Mouse (Mus musculus): ENCODE data around the gene Tusc2. TPM values are rescaled to one million over a fixed set of nuclear protein-coding genes. Genes with fewer than 3 reads are reported as not detected.

Gene Tusc2
- polyA plus RNA-seq, 1 experiment, result 23.3 TPM

- Histone ChIP-seq H3K9me3 (no peaks in the 10 kb centered on the region), H3K4me1 (peaks cover 74% of the 10 kb centered on the region), H3K36me3 (replicated peaks; ENCODE audit: low read length) (peaks cover 51% of the 10 kb centered on the region), H3K27me3 (replicated peaks) (no peaks in the 10 kb centered on the region), H3K4me3 (replicated peaks) (no peak overlapping the region)
- no peak for TF ChIP-seq FLI1 (IDR thresholded peaks at IDR 0.05; ENCODE audit: low read length)
- no peak for TF ChIP-seq GATA1 (IDR thresholded peaks at IDR 0.05; ENCODE audit: borderline replicate concordance, low read length)
Observed at GRCm38 (mm10) chr9:107543299-107543698, 19.8 kb upstream of the Tusc2 start.

GRCm38 (mm10) chr9:107544196-107544700 is 18.8 kb upstream of the Tusc2 start:
- H3K9me3 ChIP-seq, result no peaks in the 10 kb centered on the region
- peaks cover 42% of the 10 kb centered on the region for H3K36me3 ChIP-seq (replicated peaks; ENCODE audit: low read length)
- no peak overlapping the region for H3K4me3 ChIP-seq (replicated peaks)
- H3K4me1 ChIP-seq, result peaks cover 78% of the 10 kb centered on the region
- peaks cover 3% of the 10 kb centered on the region for H3K27me3 ChIP-seq (replicated peaks)
- TF ChIP-seq FLI1 (IDR thresholded peaks at IDR 0.05; ENCODE audit: low read length), result no peak

- H3K4me3 ChIP-seq (replicated peaks), result no peak overlapping the region
- peaks cover 8% of the 10 kb centered on the region for H3K27me3 ChIP-seq (replicated peaks)
- peaks cover 80% of the 10 kb centered on the region for H3K4me1 ChIP-seq
- no peak for TF ChIP-seq GATA1 (IDR thresholded peaks at IDR 0.05; ENCODE audit: borderline replicate concordance, low read length)
- no peaks in the 10 kb centered on the region for H3K9me3 ChIP-seq
- peaks cover 37% of the 10 kb centered on the region for H3K36me3 ChIP-seq (replicated peaks; ENCODE audit: low read length)
Observed at GRCm38 (mm10) chr9:107544729-107545128, 18.3 kb upstream of the Tusc2 start.

GRCm38 (mm10) chr9:107545199-107545598 is 17.9 kb upstream of the Tusc2 start:
- Histone ChIP-seq H3K27me3 (replicated peaks) (peaks cover 8% of the 10 kb centered on the region), H3K4me1 (peaks cover 79% of the 10 kb centered on the region), H3K9me3 (no peaks in the 10 kb centered on the region), H3K36me3 (replicated peaks; ENCODE audit: low read length) (peaks cover 32% of the 10 kb centered on the region), H3K4me3 (replicated peaks) (peak overlapping the region; percentile 40)
- no peak for TF ChIP-seq FLI1 (IDR thresholded peaks at IDR 0.05; ENCODE audit: low read length)
- no peak for TF ChIP-seq GATA1 (IDR thresholded peaks at IDR 0.05; ENCODE audit: borderline replicate concordance, low read length)

GRCm38 (mm10) chr9:107545602-107546001 is 17.5 kb upstream of the Tusc2 start:
- TF ChIP-seq FLI1 (IDR thresholded peaks at IDR 0.05; ENCODE audit: low read length) (no peak), GATA1 (IDR thresholded peaks at IDR 0.05; ENCODE audit: borderline replicate concordance, low read length) (no peak)
- peaks cover 28% of the 10 kb centered on the region for H3K36me3 ChIP-seq (replicated peaks; ENCODE audit: low read length)
- peak overlapping the region; percentile 40 for H3K4me3 ChIP-seq (replicated peaks)
- H3K27me3 ChIP-seq (replicated peaks), result peaks cover 8% of the 10 kb centered on the region
- H3K4me1 ChIP-seq, result peaks cover 79% of the 10 kb centered on the region
- H3K9me3 ChIP-seq, result no peaks in the 10 kb centered on the region

- H3K36me3 ChIP-seq (replicated peaks; ENCODE audit: low read length), result peaks cover 28% of the 10 kb centered on the region
- H3K4me1 ChIP-seq, result peaks cover 82% of the 10 kb centered on the region
- TF ChIP-seq GATA1 (IDR thresholded peaks at IDR 0.05; ENCODE audit: borderline replicate concordance, low read length) (no peak), FLI1 (IDR thresholded peaks at IDR 0.05; ENCODE audit: low read length) (no peak)
- H3K9me3 ChIP-seq, result no peaks in the 10 kb centered on the region
- peak within 1 kb of the TSS; percentile 85 for H3K4me3 ChIP-seq (replicated peaks)
- peaks cover 8% of the 10 kb centered on the region for H3K27me3 ChIP-seq (replicated peaks)
Observed at GRCm38 (mm10) chr9:107547026-107547425, 16.0 kb upstream of the Tusc2 start, which contains the start of gene Zmynd10. Gene Zmynd10 (plus strand): TSS chr9:107547298.

GRCm38 (mm10) chr9:107547957-107548356 is 15.1 kb upstream of the Tusc2 start:
- Histone ChIP-seq H3K36me3 (replicated peaks; ENCODE audit: low read length) (peaks cover 28% of the 10 kb centered on the region), H3K4me1 (peaks cover 82% of the 10 kb centered on the region), H3K27me3 (replicated peaks) (peaks cover 8% of the 10 kb centered on the region), H3K4me3 (replicated peaks) (peak overlapping the region; percentile 85), H3K9me3 (no peaks in the 10 kb centered on the region)
- TF ChIP-seq GATA1 (IDR thresholded peaks at IDR 0.05; ENCODE audit: borderline replicate concordance, low read length) (no peak), FLI1 (IDR thresholded peaks at IDR 0.05; ENCODE audit: low read length) (no peak)

GRCm38 (mm10) chr9:107548820-107549219 is 14.2 kb upstream of the Tusc2 start:
- H3K27me3 ChIP-seq (replicated peaks), result peaks cover 8% of the 10 kb centered on the region
- no peak overlapping the region for H3K4me3 ChIP-seq (replicated peaks)
- TF ChIP-seq GATA1 (IDR thresholded peaks at IDR 0.05; ENCODE audit: borderline replicate concordance, low read length) (no peak), FLI1 (IDR thresholded peaks at IDR 0.05; ENCODE audit: low read length) (no peak)
- H3K36me3 ChIP-seq (replicated peaks; ENCODE audit: low read length), result peaks cover 23% of the 10 kb centered on the region
- no peaks in the 10 kb centered on the region for H3K9me3 ChIP-seq
- H3K4me1 ChIP-seq, result peaks cover 85% of the 10 kb centered on the region

GRCm38 (mm10) chr9:107549297-107550074 is 13.6 kb upstream of the Tusc2 start:
- Histone ChIP-seq H3K27me3 (replicated peaks) (peaks cover 8% of the 10 kb centered on the region), H3K4me1 (peaks cover 87% of the 10 kb centered on the region), H3K9me3 (no peaks in the 10 kb centered on the region), H3K36me3 (replicated peaks; ENCODE audit: low read length) (peaks cover 17% of the 10 kb centered on the region), H3K4me3 (replicated peaks) (no peak overlapping the region)
- no peak for TF ChIP-seq GATA1 (IDR thresholded peaks at IDR 0.05; ENCODE audit: borderline replicate concordance, low read length)
- TF ChIP-seq FLI1 (IDR thresholded peaks at IDR 0.05; ENCODE audit: low read length), result no peak

GRCm38 (mm10) chr9:107550491-107551116 is 12.5 kb upstream of the Tusc2 start:
- H3K9me3 ChIP-seq, result no peaks in the 10 kb centered on the region
- H3K27me3 ChIP-seq (replicated peaks), result peaks cover 8% of the 10 kb centered on the region
- peak overlapping the region; percentile 96 for H3K4me3 ChIP-seq (replicated peaks)
- peaks cover 78% of the 10 kb centered on the region for H3K4me1 ChIP-seq
- TF ChIP-seq GATA1 (IDR thresholded peaks at IDR 0.05; ENCODE audit: borderline replicate concordance, low read length), result no peak
- TF ChIP-seq FLI1 (IDR thresholded peaks at IDR 0.05; ENCODE audit: low read length), result no peak
- H3K36me3 ChIP-seq (replicated peaks; ENCODE audit: low read length), result peaks cover 6% of the 10 kb centered on the region
